Mouse (Mus musculus) spleen, adult 18-20 months (tissue): ENCODE results near the gene Nmu.

Experiments
- DNase-seq, 2 experiments: peaks; one replicate each; pipeline ENCODE4 v3.0.0; 2022; ENCODE audit warnings: mixed read lengths in 2 of 2

Gene Nmu

DNA sequence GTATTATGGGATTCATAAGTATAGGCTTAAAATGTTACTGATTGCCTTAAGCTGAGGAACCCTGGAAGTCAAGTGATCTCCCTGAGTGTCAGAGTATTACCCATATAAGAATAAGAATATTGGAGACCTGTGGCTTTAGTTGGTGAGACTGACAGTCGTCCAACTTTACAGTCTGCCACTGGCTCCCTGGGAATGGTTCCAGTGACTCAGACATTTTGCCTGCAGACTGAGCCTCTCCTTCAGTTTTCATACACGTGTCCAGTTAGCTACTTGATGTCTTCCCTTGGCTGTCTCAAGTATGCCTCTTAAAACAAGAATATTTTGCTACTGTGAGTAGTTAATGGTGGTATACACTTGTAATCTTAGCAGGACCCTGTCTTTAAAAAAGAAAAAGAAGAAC lies 55.4 kb downstream of the Nmu start:
- DNase-seq: no peak

DNA sequence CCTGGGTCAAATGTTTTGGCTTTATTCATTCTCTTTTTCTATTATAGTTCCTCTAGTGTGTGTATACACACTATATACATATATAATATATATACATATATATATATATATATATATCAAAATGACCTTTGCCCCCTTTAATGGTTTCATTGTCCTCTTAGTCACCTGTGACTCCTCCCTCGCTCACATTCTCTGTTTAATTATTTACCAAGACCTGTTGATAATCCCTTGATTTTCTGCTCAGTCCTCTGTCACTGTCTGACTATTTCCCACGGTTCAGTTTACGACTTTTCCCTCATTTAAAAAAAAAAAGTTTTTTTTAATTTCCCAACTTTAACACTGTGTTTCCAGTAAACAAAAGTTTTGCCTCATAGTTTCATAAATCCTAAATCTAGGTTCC lies 57.3 kb downstream of the Nmu start:
- no peak for DNase-seq

DNA sequence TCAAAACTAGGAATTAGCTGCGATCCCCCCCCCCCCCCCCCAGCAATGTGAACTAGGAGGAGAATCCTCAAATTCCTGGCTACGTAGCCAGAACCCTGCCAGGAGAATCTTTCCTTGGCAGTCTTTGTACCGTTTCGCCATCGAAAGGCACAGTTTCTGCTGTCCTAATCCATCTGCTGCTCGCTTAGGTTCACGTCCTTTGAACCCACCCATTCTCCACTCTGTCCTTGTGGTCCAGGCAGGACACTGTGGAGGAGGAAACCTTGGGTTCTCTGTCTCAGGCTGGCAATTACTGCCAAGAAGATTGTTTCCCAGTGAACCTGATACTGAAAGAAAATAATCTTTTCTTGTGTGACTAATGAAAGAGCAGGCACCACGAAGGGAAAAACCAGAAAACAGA lies 58.0 kb downstream of the Nmu start:
- DNase-seq: no peak

DNA sequence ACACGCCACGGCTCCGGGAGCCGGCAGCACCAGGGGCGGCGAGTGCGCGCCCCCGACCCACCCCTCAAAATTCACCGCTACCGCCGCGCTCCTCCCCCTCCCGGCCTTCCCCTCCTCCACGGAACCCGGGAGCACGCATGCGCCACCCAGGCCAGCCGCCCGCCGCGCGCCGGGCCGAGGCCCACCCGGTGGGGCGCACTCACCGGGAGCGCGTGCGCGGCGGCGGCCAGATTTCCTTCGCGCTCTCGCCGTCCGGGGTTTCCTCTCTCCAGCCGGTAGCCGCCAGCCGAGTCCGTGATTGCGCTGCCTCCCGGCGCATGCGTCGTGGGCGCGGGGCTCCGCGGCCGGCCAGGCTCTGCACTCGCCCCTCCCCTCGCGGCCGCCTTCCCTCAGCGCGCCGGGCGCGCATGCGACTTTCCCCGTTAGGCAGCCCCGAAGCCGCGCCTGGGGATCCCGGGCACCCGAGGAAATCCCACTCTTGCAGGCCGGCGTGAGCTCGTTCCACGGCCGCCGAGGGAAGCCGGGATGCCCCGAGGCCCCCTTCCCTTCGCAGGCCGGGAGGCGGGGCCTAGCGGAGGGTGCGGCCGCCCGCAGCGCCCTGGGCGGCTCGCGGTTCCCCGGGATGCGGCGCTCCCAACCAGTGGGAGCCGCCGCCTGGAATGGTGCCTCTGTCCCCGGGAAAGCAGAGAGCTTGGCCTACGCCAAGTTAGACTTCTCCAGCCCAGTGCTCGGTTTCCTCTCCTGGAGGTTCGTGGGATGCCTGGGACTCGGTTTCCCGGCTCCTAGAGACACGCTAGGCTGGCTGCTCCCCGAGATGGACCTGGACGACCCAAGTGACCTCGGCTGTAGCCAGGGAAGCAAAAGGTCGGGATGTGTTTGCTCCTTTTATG lies 58.9 kb downstream of the Nmu start, which contains the start of gene Clock:
Gene Clock, minus strand, starts transcription at position 341 of the 890 bp plus-strand sequence.
- peak; percentile 80 to 89 for DNase-seq

DNA sequence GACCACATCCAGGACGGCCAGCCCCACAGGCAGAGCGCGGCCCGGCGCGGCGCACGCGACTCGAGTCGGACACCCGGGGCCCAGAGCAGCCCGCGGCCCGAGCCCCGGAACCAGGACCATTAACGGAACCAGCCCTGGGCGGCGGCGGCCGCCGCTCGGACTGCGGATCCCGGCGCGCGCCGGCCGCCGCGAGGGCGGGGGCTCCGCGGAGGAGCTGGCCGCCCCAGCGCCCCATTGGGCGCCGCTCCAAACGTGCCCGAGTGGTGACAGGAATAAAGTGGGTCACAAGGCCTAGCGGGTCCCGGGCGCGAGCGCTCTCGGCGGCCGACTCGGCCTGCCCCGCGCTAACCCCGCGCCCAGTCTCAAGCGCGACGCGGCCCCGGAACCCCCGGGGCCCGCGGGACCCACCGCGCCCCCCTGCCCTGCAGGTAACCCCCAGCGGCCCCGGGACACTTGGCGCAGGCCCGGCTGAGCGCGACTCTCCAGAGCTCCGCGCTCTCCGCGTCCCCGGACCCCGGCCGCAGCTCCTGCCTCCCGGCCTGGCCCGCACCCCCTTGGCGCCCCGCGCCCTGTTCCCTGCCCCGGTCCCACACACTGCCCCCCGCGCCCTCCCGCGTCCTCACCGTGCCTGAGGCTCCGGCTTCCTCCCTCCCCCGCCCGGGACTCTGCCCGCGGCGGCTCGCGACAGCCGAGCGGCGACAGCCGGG lies 59.7 kb downstream of the Nmu start:
- peak; percentile 59 to 70 for DNase-seq

DNA sequence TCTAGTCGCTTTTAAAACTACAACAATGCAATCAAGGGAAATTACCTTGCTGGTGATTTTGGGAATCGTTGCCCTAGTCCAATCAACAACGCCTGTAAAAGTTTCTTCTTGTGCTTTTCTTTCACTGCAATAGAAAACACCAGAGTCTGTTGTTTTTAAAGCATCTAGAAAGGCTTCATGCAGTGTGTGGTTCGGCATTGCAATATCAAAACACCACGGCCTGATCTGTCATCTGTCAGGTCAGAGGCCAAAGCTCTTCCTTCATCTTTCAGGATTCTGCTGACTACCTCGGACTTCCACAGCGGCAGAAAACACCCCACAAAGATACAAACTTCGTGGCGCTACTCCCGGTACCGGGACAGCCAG lies 60.2 kb downstream of the Nmu start:
- no peak for DNase-seq

DNA sequence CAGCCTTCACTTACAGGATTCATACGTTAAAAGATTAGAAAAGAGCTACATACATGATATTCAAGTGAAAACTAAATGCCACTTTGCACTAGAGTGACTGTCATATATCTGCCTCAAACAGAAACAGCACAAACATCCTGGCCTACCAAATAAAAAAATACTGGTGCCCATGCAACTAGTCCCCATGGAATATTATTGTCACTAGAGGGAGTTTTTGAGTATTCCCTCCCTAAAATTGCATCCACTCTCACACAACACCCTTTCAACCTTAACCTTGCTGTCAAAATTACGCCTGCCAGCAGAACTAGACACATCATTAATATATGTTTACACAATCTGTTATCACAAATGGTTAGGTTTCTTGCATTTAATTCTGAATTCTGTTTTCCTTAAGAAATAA lies 61.6 kb downstream of the Nmu start:
- no peak for DNase-seq

DNA sequence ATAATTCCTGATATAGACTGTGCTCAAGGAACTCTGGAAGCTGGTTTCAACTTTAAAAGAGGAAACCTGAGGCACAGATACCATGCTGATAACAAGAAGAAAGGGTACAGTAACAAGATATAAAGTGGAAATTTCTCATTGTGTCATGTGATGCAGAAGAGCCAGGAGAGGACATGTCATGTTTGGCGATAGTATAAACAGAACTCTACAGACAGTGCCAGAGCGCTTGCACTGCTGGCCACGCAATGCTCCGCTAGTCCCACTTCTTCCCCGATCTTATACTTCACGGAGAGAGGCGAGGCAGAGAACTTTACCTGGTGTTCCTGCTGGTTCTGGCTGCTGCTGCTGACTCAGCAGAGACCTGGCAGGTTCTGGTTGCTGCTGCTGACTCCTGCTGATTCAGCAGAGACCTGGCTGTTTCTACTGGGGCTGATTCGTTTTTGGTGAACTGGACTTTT lies 74.3 kb downstream of the Nmu start:
- DNase-seq: no peak

DNA sequence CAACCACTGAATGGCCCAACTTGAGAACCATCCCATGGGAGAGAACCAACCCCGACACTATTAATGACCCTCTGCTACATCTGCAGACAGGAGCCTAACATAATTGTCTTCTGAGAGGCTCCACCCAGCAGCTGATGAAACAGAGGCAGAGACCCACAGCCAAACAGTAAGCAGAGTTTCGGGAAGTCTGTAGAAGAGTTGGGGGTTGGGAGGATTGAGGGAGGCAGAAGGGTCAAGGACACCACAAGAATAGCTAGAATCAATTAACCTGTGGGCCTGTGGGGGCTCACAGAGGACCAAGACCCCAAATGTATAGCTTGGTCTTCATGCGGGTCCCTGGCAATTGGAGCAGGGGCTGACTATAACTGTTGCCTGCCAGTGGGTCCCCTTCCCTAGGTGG lies 75.3 kb downstream of the Nmu start:
- DNase-seq: no peak

DNA sequence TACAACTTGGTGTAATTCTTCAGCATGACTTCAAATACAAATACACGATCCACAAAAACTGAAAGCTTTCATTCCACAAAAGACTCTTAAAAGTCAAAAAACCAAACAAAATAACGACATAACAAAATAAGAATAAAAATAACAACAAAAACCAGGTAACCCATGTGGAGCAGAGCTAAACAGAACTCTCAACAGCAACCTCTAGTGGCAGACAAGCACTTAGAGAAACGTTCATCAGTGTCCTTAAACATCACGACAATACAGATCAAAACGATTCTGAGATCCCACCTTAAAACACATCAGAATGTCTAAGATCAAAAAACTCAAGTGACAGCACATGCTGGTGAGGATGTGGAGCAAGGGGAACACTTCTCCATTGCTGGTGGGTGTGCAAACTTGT lies 76.5 kb downstream of the Nmu start:
- DNase-seq: no peak

DNA sequence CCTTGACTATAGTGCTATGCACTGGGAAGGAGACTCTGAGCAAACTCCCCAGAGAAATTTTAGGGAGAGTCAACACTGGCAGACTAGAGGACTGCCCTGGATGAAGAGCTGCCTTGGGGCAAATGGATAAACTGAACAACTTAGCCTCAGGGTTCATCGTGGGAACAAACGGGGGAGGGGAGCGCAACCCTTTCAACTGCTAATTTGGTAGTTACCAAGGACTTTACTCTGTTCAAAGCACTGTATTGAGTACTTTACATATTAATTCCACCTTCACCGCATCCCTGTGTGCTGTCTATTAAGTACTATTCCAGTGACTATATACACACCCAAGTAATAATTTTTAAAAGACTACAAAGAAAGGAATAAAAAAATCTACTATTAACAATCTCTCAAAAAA lies 77.9 kb downstream of the Nmu start:
- no peak for DNase-seq

DNA sequence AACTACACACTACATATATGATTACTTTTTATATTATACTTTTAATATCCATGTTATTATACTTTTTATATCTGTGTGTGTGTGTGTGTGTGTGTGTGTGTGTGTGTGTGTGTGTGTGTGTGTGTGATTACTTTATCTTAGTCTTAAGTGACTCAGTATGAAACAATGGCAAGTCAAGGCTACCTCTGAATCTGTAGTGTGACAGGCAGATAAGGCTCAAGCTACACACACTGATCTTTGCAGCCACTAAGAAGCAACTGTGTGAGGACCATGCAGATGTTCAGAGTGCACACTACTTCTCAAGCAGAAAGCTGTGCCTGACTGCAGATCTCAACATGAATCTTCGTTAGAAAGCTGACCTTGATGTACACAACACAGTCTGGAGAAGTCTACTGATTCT lies 79.7 kb downstream of the Nmu start:
- no peak for DNase-seq
